Mouse (Mus musculus) brain, embryonic 14.5 days (tissue): ENCODE measurements around the gene Cd274. TPM values are rescaled to one million over a fixed set of nuclear protein-coding genes. Genes with fewer than 3 reads are reported as not detected.

Source experiments
- DNase-seq: peaks from one replicate; pipeline ENCODE4 v3.0.0-alpha.2; 2011; ENCODE audit warnings: low read depth
- CTCF ChIP-seq: fragments of 200-500 bp; IDR thresholded peaks from 2 replicates; pipeline ENCODE4 v1.5.1; 2012; ENCODE audit warnings: inconsistent platforms, mild to moderate bottlenecking, moderate library complexity, borderline replicate concordance; ENCODE audit not compliant: insufficient read depth, insufficient read length; ENCODE audit errors: extremely low read depth
- POLR2A ChIP-seq: fragments of 200-500 bp; IDR thresholded peaks from 2 replicates; pipeline ENCODE4 v1.6.1; 2012; ENCODE audit warnings: mild to moderate bottlenecking, inconsistent platforms, borderline replicate concordance; ENCODE audit not compliant: poor library complexity, insufficient read depth, insufficient read length, severe bottlenecking; ENCODE audit errors: extremely low read depth
- polyA plus RNA-seq: library from polyadenylated mRNA; depleted of rRNA; stranded (reverse); fragments of >200 nt; gene quantifications from 2 replicates; pipeline ENCODE4 v1.2.3, GENCODE M21; 2012; rRNA removed

Cd274 gene
- polyA plus RNA-seq, result 1.00 and 1.1 TPM in 2 replicates

DNA sequence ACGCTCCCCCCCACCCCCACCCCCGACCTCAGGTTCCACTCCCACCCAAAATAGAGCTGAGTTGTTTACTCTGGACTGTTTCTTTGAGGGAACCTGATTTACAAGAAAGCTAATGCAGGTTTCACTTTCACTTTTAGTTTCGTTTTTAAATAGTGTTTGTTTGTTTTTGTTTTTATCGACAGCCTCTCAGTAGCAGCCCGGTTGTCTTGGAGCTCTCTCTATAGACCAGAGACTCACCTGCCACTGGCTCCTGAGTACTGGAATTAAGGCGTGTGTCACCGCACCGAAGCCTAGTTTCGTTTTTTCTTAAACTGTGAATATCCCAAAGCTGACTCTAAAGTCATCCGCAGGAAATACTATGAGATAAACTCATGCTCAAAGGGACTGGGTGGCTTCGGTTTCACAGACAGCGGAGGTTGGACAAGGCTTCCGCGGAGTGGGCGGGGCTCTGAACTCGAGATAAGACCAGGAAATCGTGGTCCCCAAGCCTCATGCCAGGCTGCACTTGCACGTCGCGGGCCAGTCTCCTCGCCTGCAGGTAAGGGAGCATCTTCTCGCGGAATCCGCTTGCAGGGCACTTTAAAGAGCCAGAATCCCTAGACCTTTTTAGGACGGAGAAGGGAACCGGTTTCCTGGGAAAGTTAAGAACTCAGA lies at the start of gene Cd274, which contains the start of gene Plgrkt:
Gene Cd274 (plus strand): TSS at position 487 of the 654 bp plus-strand sequence.
Gene Plgrkt (minus strand): TSS at position 422 of the 654 bp plus-strand sequence.
- TF ChIP-seq CTCF (no peak), POLR2A (no peak)
- DNase-seq, result peak; percentile 74

DNA sequence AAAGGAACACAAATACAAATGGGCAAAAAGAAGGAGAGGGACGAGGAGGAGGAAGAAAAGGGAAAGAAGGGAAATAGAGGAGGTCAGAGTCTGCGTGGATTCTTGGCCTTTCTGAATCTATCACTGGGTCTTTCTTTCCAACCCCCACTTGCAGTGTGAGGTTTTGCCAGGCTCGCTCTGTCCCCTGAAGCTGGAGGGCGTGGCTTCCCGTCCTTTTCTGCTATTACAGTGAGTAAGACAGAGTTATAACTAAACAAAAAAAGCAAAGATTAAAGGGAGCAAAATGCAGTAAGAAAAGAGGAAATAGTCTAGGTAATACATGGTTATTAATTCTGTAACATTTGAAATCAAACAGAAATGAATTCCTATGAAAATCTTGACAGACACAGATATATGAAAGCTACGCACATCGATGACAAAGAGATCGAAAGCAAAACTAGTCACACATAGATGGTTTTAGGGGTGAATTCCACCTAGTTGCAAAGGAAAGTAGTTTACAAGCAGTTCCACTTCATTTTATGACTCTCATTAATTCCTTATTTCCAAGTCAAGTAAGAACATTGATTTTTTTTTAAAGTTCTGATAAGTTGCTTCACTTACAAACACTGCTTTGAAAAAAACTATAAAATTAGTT lies 43.7 kb upstream of the Cd274 start:
- TF ChIP-seq POLR2A (no peak), CTCF (no peak)
- DNase-seq, result no peak

DNA sequence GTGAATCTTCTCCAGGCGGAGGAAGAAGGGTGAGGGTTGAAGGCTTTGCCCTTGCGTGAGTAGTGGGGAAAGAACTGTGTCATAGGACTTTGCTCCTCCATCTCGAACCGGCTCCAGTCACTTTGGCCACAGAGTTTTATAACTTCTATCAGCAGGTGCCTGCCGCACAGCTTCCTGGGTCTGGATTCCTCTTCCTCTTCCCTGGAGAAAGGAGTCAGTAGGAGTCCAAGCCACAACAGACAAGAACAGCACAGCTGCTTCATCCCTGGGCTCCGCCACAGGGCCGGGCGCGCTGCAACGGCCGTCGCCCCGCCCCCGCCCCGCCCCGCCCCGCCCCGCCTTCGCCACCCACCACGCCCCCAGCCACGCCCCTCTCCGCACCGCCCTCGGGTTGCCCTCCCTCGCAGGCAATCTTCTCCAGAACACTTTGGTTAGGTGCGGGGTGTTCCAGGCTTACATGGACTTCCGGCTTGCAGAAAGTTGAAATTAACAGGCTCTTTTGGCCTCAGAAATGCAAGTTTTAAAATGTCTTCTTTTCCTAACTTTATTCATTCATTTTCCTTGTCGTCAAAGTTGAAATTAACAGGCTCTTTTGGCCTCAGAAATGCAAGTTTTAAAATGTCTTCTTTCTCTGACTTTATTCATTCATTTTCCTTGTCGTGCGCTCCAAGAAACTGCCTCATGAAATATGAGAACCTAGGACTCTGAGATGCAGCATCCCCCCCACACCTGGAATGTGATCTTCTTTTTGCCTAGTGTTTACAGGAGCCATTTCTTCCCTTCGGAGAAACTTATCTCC lies 42.0 kb upstream of the Cd274 start, which contains the start of gene Insl6:
Gene Insl6 (minus strand): TSS at position 304 of the 799 bp plus-strand sequence.
- TF ChIP-seq CTCF, result no peak
- TF ChIP-seq POLR2A, result no peak
- peak; percentile 66 for DNase-seq

DNA sequence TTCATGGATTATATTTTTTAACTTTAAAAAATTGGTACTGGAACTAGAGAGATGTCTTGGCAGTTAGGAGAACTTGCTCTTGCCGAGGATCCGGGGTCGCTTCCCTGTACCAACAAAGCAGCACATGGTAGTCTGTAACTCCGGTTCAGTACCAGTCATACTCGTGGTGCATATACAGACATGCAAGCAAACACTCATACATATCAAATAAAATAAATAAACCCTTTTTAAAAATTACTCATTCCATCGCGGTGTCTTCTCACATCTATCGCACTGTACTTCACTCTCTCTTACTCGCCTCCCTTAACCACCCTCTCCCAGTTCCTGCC lies 41.4 kb upstream of the Cd274 start:
- TF ChIP-seq CTCF (no peak), POLR2A (no peak)
- no peak for DNase-seq

DNA sequence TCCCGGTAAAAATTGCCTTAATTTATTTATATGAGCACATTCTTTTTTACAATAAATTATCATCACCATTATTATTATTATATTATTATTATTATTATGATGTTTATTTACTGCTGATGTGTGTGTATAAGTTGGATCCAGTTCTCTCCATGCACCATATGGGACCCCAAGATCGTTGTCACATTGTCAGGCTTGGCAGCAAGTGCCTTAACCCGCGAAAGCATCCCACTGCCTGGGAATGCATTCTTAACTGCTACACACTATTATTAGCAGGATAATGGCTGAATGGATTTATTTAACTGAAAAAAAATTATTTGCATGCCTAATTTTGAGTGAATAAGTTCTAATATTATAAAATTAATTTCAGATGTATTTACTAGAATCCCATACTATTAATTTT lies 40.9 kb upstream of the Cd274 start:
- no peak for TF ChIP-seq CTCF
- no peak for TF ChIP-seq POLR2A
- DNase-seq, result peak; percentile 53

DNA sequence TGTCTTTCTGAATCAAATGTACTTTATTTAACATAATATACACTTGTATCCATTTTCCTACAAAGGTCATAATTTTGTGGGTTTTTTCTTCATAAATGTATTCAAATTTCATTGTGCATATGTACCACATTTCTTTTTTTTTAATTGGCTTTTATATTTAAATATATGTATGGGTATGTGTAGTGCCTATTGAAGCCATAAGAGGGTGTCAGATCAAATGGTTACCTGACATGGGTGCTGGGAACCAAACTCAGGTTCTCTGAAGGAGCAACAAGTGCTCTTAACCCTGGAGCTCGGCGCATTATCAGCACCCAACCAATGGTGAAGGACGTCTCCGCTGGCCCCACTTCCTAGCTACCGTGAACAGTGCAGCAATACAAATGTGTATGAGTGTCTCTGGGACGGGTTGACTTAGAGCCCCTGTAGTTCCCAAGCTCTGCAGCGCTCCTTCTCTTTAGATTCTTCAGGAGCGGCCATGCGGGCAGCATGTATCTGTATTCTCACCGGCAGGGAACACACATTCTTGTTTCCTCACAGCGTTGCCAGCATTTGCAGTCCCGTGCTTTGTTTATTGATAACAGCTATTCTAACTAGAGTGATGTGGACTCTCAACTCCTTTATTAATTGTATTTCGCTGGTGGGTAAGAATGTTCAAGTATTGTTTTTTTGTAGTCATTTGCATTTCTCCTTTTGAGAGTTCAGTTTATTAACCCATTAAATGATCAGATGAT lies 40.3 kb upstream of the Cd274 start:
- TF ChIP-seq CTCF (no peak), POLR2A (no peak)
- no peak for DNase-seq

DNA sequence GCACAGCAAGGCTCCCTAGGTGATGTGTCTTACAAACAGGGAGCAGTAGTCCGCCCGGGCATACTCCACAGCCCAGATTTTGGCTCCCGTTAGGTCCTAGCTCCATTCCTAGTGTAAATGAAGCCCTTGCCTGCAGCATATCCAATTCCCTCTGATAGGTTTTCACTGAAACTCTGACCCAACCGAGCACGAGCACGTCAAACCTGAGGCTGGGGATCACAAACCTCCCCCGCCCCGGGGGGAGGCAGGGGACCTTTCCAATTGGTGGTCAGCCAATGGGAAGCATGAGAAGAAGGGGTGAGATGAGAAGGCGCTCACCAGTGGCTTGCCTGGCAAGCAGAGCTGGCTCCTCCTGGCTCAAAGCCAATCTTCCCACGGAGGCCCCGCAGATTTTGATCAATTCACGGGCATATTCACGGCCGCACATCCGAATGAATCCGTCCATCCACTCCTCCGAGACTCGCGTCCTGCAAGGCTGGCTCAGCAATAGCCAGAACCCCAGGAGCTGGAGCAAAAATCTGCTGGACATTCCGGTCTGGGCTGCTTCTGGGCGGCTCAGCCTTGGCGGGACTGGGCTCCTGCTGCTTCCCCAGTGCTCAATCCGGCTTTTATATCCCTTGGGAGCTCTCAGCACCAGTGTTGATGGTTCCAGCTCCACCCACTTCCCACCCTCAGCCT lies 33.0 kb upstream of the Cd274 start, which contains the start of gene Rln1:
Gene Rln1 (minus strand): TSS at position 603 of the 678 bp plus-strand sequence.
- DNase-seq, result peak; percentile 81
- no peak for TF ChIP-seq CTCF
- no peak for TF ChIP-seq POLR2A

DNA sequence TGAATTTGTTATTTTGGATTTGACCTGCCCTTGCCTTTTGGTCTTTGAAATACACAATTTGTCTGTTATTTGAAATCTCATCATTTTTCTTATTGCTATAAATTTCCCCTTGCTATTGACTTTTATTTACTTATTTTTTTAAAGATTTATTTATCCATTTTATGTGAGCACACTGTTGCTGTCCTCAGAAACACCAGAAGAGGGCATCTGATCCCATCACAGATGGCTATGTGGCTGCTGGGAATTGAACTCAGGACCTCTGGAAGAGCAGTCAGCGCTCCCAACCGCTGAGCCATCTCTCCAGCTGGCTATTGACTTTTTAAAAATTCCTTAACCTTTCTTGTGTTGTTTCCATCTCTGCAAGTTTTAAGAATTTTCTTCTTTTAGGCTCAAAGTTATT lies 30.6 kb upstream of the Cd274 start:
- DNase-seq, result no peak
- TF ChIP-seq POLR2A (no peak), CTCF (no peak)

DNA sequence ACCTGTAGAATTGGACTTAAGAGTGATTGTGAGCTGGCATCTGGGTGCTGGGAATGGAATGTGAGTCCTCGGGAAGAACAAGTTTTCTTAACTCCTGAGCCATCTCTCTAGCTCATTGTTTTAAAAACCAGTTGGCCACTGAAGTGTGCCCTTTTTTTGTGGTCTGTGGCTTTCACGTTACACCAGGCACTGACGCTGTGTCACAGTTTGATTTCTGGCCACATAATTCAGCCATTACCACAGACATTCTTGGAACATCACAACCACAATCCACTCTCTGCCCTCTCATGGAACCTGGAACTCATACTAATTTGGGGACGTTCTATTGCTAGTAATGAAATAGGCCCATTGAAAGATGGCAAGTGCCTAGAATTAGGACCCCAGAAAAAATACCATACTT lies 26.2 kb upstream of the Cd274 start:
- no peak for DNase-seq
- no peak for TF ChIP-seq POLR2A
- no peak for TF ChIP-seq CTCF

DNA sequence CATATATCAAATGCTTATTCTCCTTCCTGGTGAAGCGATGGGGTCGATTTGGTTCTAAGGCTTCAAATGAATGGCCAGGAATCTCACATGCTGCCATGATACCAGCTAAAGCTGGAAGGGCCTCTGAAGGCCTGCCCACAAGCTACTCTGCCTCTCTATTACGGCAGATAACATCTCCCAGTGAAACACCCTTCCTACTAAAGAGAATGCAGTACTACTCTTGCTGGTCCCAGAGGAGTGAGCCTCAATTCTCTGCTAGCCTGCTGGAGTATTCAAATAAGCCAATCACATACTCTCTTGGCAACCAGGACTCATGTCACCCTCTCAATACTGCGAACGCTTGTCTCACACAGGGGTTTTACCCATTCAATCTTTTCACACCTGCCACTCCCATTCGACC lies 25.0 kb upstream of the Cd274 start:
- DNase-seq, result no peak
- TF ChIP-seq POLR2A (no peak), CTCF (no peak)
